Mouse (Mus musculus) bone marrow macrophage, adult 2 months (primary cell): ENCODE measurements around the gene Rpl24. TPM values are rescaled to one million over a fixed set of nuclear protein-coding genes. Genes with fewer than 3 reads are reported as not detected.
"Not testable (repeated sequence)": the region's sequence is repeated elsewhere in the genome, so short reads cannot be mapped to it uniquely, and the experiment has no call there.

Experiments
- H3K27ac ChIP-seq: 2 replicates; pipeline ENCODE4 v1.5.1; 2012; ENCODE audit warnings: low read depth, low read length; ENCODE audit not compliant: insufficient read depth
- H3K4me1 ChIP-seq: 2 replicates; pipeline ENCODE4 v1.6.1; 2012; ENCODE audit warnings: low read length; ENCODE audit not compliant: control insufficient read depth, insufficient read depth
- H3K4me3 ChIP-seq: 2 replicates; pipeline ENCODE4 v1.5.1; 2012; ENCODE audit warnings: mild to moderate bottlenecking, low read length, moderate library complexity; ENCODE audit not compliant: insufficient read depth
- CTCF ChIP-seq: IDR thresholded peaks from 2 replicates; pipeline ENCODE4 v1.5.1; 2012; ENCODE audit warnings: low read depth, mild to moderate bottlenecking, low read length, moderate library complexity
- POLR2A ChIP-seq: IDR thresholded peaks from 2 replicates; pipeline ENCODE4 v1.6.1; 2012; ENCODE audit warnings: mild to moderate bottlenecking, low read depth, low read length, borderline replicate concordance
- polyA plus RNA-seq: library from polyadenylated mRNA; stranded (reverse); fragments of >200 nt; gene quantifications from 2 replicates; pipeline ENCODE4 v1.2.4, GENCODE M21; 2012; ENCODE audit not compliant: missing spikeins, insufficient read depth, insufficient read length

Gene Rpl24
- polyA plus RNA-seq, 1 experiment: 1,052 TPM

- H3K4me3 ChIP-seq: no peak overlapping the region
- TF ChIP-seq POLR2A (no peak), CTCF (no peak)
- no peak overlapping the region for H3K27ac ChIP-seq
- H3K4me1 ChIP-seq: peaks cover 4% of the 10 kb centered on the region; the same call in 1 of the 2 replicates
These were observed 17.1 kb upstream of the Rpl24 start for GRCm38 (mm10) chr16:55948963-55949362.

GRCm38 (mm10) chr16:55950462-55950861 is 15.6 kb upstream of the Rpl24 start:
- TF ChIP-seq CTCF: no peak
- no peak for TF ChIP-seq POLR2A
- H3K4me1 ChIP-seq: peaks cover 4% of the 10 kb centered on the region; the same call in 1 of the 2 replicates
- H3K27ac ChIP-seq: no peak overlapping the region
- no peak overlapping the region for H3K4me3 ChIP-seq

DNA sequence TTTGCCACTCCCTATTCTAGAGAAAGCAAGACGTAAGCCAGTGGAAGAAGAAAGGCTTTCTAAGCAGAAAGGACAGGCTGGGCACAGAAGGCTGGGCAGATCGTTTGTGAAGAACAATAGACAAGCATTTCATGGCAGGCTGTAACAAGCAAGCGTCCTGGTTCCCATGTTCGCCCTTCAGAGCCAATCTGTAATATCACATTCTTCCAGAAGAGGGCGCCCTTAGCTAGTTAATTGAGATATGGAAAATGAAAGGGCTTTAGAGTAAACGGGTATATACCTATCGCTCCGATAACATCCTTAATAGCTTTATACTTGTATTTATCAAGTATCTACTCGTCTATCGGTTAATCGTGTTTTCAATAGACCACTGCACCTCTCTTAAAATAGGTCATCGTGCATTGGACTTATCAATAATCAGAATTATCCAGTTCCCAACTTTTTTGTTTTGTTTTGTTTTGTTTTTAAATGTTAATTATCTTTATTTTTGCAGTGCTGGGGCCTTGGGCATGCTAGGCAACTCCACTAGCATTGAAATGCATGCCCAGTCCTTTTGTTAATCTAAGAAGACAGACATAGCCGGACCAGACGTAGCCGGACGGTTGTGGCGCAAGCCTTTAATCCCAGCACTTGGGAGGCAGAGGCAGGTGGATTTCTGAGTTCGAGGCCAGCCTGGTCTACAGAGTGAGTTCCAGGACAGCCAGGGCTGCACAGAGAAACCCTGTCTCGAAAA is 15.0 kb upstream of the Rpl24 start:
- no peak for TF ChIP-seq POLR2A
- no peak for TF ChIP-seq CTCF
- Histone ChIP-seq H3K4me3 (no peak overlapping the region), H3K4me1 (peaks cover 4% of the 10 kb centered on the region; the same call in 1 of the 2 replicates), H3K27ac (no peak overlapping the region)

- Histone ChIP-seq H3K27ac (no peak overlapping the region), H3K4me1 (peaks cover 4% of the 10 kb centered on the region; the same call in 1 of the 2 replicates), H3K4me3 (no peak overlapping the region)
- no peak for TF ChIP-seq POLR2A
- no peak for TF ChIP-seq CTCF
These were observed 14.3 kb upstream of the Rpl24 start for GRCm38 (mm10) chr16:55951679-55952327.

GRCm38 (mm10) chr16:55952771-55953170 is 13.3 kb upstream of the Rpl24 start:
- H3K27ac ChIP-seq: no peak overlapping the region
- no peak for TF ChIP-seq CTCF
- TF ChIP-seq POLR2A: no peak

GRCm38 (mm10) chr16:55954196-55954595 is 11.9 kb upstream of the Rpl24 start:
- H3K4me1 ChIP-seq, H3K27ac ChIP-seq, H3K4me3 ChIP-seq: not testable (repeated sequence)

More at GRCm38 (mm10) chr16:55952771-55953170, 13.3 kb upstream of the Rpl24 start:
- no peak overlapping the region for H3K4me3 ChIP-seq
- H3K4me1 ChIP-seq: peaks cover 4% of the 10 kb centered on the region; the same call in 1 of the 2 replicates

GRCm38 (mm10) chr16:55963068-55963467 is 3.0 kb upstream of the Rpl24 start:
- H3K4me3 ChIP-seq, H3K4me1 ChIP-seq, H3K27ac ChIP-seq: not testable (repeated sequence)

DNA sequence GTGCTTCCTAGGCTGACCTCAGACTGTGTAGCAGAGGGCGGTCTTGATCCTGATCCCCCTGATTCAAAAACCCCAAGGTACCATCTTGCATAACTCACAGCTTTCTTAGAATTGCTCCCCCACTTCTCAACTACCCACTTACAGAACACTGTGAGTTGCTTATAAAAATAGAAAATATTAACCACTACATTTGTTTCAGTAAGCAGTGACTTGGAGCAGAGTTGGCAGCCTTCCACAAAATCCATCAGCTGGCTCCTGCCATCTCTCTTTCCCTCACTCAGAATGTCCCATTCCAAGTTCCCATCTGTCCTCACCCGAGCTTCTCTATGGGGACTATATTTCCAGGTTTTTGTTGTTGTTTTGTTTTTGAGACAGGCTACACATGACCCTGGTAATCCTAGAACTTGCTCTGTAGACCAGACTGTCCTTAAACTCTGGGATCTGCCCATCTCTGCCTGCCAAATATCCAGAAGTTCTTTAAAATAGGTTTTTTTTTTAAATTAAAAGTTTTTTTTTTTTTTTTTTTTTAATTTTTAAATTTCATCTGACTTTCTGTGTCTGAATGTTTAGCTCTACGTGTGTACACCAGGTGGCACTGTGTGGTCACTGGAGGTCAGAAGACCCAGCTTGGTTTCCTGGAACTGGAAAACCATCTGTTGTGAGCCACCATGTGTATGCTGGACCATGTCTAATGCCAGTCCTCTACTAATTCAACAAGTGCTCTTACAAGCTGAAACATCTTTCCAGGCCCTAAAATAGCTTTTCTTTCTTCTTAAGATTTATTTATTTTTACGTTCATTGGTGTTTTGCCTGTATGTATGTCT is 1.7 kb upstream of the Rpl24 start:
- TF ChIP-seq CTCF: no peak
- no peak for TF ChIP-seq POLR2A
- Histone ChIP-seq H3K4me1 (peaks cover 4% of the 10 kb centered on the region; the same call in 1 of the 2 replicates), H3K4me3 (no peak overlapping the region), H3K27ac (no peak overlapping the region)

DNA sequence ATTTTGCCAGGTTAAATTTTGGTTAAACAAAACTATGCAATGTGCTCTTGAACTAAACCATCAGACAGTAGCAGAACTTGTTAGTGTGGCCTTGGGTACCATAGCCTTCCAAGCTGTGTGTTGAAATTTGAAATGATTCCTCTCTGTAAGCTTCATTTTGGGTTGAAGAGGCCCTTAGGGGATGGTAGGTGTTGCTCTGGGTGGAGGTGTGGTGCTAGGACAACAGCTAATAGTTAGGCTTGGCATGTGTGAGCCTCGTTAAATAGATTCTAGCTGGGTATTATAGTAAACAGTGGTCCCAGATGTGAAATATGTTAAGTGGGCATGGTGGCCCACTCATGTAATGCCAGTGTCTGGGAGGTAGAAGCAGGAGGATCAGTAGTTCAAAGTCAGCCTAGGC is 1.1 kb downstream of the Rpl24 start:
- H3K27ac ChIP-seq: 0 out of 2 replicates have a peak overlapping the region, but pooled peaks have one; percentile 72
- peak overlapping the region; percentile 74 for H3K4me3 ChIP-seq
- TF ChIP-seq POLR2A: no peak
- no peak for TF ChIP-seq CTCF

GRCm38 (mm10) chr16:55969147-55969546 is 3.1 kb downstream of the Rpl24 start:
- H3K27ac ChIP-seq: no peak overlapping the region
- H3K4me3 ChIP-seq: no peak overlapping the region
- TF ChIP-seq POLR2A (no peak), CTCF (no peak)
- H3K4me1 ChIP-seq: peaks cover 12% of the 10 kb centered on the region; the same call in 1 of the 2 replicates

More for the DNA sequence above, 1.1 kb downstream of the Rpl24 start:
- peaks cover 12% of the 10 kb centered on the region; the same call in 1 of the 2 replicates for H3K4me1 ChIP-seq

GRCm38 (mm10) chr16:55970416-55970815 is 4.3 kb downstream of the Rpl24 start:
- TF ChIP-seq CTCF (no peak), POLR2A (no peak)
- H3K27ac ChIP-seq: no peak overlapping the region

More at GRCm38 (mm10) chr16:55970416-55970815, 4.3 kb downstream of the Rpl24 start:
- Histone ChIP-seq H3K4me1 (peaks cover 10% of the 10 kb centered on the region; the same call in 1 of the 2 replicates), H3K4me3 (no peak overlapping the region)
